Mouse (Mus musculus) CH12F3 (cell line): ENCODE measurements at regions not wholly inside any gene's neighbourhood (a gene's known extent, or its start where the extent isn't known, plus 50 kb on each side); places are given as distances from the start of the nearest gene placed in this dataset.

ENCODE experiments used
- in situ Hi-C: fragments of 300-500 bp; cut with MboI; formaldehyde crosslinking; loops from 2 replicates; pipeline ENCODE4 v1.14.3; 2020; ENCODE audit warnings: low sequenced_read_pairs

- in situ Hi-C loops: loop anchor here (25.0 kb wide), 1 partner anchor 336 kb away; no protein-coding TSS in a partner anchor
Observed at GRCm38 (mm10) chr19:42673133-42673532, 60.5 kb upstream of the Loxl4 start.

GRCm38 (mm10) chr19:42669886-42670285 is 57.3 kb upstream of the Loxl4 start:
- in situ Hi-C loops: loop anchor here (25.0 kb wide), 1 partner anchor 333 kb away; no protein-coding TSS in a partner anchor

GRCm38 (mm10) chr19:42668385-42669098 is 55.9 kb upstream of the Loxl4 start:
- in situ Hi-C loops: loop anchor here (25.0 kb wide), 1 partner anchor 331 kb away; no protein-coding TSS in a partner anchor

GRCm38 (mm10) chr19:42666906-42667305 is 54.3 kb upstream of the Loxl4 start:
- in situ Hi-C loops: loop anchor here (25.0 kb wide), 1 partner anchor 330 kb away; no protein-coding TSS in a partner anchor
